ENCODE assay signal across 19 mouse cellular contexts in genomic region chr11:53507098-53507805, GRCm38 (mm10). TPM values are rescaled to one million over a fixed set of nuclear protein-coding genes. Genes with fewer than 3 reads are reported as not detected.
DNase-seq lines count a peak whose midpoint lies in the region; ATAC-seq and TF ChIP-seq lines count a peak whose summit lies in the region.
"Had no signal": no experiment of that assay in that cellular context is flagged by ENCODE, and none has a peak within 500 bp of the region (broad histone marks: within the 10 kb centered on the region; RNA-seq: fewer than 3 reads in every experiment).

No protein-coding gene starts in this region.

- H3K36me3 ChIP-seq in heart, embryonic 10.5 days = no peaks in the 10 kb centered on the region
- H3K36me3 ChIP-seq: midbrain, embryonic 10.5 days; neural tube, embryonic 12.5 days had no signal

- no peak for TF ChIP-seq CTCF in layer of hippocampus, adult 2 months (conservative IDR thresholded peaks at IDR 0.05)

- H3K27me3 ChIP-seq in heart, embryonic 10.5 days (ENCODE audit: insufficient read depth, poor library complexity, severe bottlenecking) = no peaks in the 10 kb centered on the region
- H3K27me3 ChIP-seq: forebrain, embryonic 13.5 days; neural tube, embryonic 12.5 days had no signal

- WGBS in heart, embryonic 10.5 days = 89% methylated on average over 9 of the region's 9 CpGs

- no peak overlapping the region for H3K4me3 ChIP-seq in layer of hippocampus, adult 2 months
- no peak overlapping the region for H3K4me3 ChIP-seq in heart, embryonic 10.5 days
- H3K4me3 ChIP-seq: forebrain, embryonic 13.5 days; midbrain, embryonic 10.5 days; neural tube, embryonic 12.5 days had no signal

- no peaks in the 10 kb centered on the region for H3K9me3 ChIP-seq in heart, embryonic 10.5 days
- H3K9me3 ChIP-seq: forebrain, embryonic 13.5 days; midbrain, embryonic 10.5 days; neural tube, embryonic 12.5 days had no signal

- no peak for ATAC-seq in CD4-positive, CD25-positive, alpha-beta regulatory T cell, adult 4 months
- ATAC-seq: forebrain, embryonic 13.5 days; hindbrain, postnatal 0 days had no signal

- peak; percentile 68 to 77 for DNase-seq in cerebellum, postnatal 10 days
- DNase-seq in cerebellum, adult 8-10 months = no peak
- no peak for DNase-seq in layer of hippocampus, adult 2 months (ENCODE audit: low spot score in 2 of 2)
- no peak for DNase-seq in layer of hippocampus, adult 9-11 months
- DNase-seq in heart, embryonic 10.5 days (ENCODE audit: low spot score) = peak; percentile 68
- no peak for DNase-seq in left cerebral cortex, adult 9 months (ENCODE audit: low spot score in 2 of 2)
- DNase-seq: liver; lung, adult 2 months had no signal

- peak overlapping the region; percentile 53; the same call in 1 of the 2 replicates for H3K27ac ChIP-seq in layer of hippocampus, adult 2 months
- H3K27ac ChIP-seq in heart, embryonic 10.5 days = no peak overlapping the region
- H3K27ac ChIP-seq: forebrain, embryonic 13.5 days; hindbrain, postnatal 0 days; midbrain, embryonic 10.5 days; neural tube, embryonic 12.5 days; stomach, postnatal 0 days had no signal

- H3K4me1 ChIP-seq in heart, embryonic 10.5 days = 0 out of 2 replicates have a peak, but pooled peaks cover 4% of the 10 kb centered on the region
- H3K4me1 ChIP-seq: neural tube, embryonic 12.5 days had no signal

RNA-seq across cellular contexts. Expression of gene Sept8, which starts 11.8 kb away (rescaled TPM):
- total RNA-seq in layer of hippocampus, adult 2 months (2021) = 100 to 1,000 TPM; 240 to 254 TPM
- polyA plus RNA-seq in heart, embryonic 10.5 days (2016; fragmentation: Nextera tagmentation; extraction: Ambion mirVana) = 20.1 and 22.9 TPM in 2 replicates
- 1 to 10 TPM in 1 of 2 experiments, under 1 TPM in 1; 0.95 to 1.0 TPM for polyA plus RNA-seq in CD4-positive, CD25-positive, alpha-beta regulatory T cell, adult 4 months (2017; shearing (Covaris generic))

RNA-seq across cellular contexts. Expression of gene Sowaha, which starts 27.2 kb away (rescaled TPM):
- total RNA-seq in layer of hippocampus, adult 2 months (2021) = 100 to 1,000 TPM; 137 to 142 TPM
- 0.32 and 0.38 TPM in 2 replicates for polyA plus RNA-seq in heart, embryonic 10.5 days (2016; fragmentation: Nextera tagmentation; extraction: Ambion mirVana)
- polyA plus RNA-seq in CD4-positive, CD25-positive, alpha-beta regulatory T cell, adult 4 months (2017; shearing (Covaris generic)) = not detected

RNA-seq across cellular contexts. Expression of gene Gm9945, which starts 27.3 kb away (rescaled TPM):
- total RNA-seq in layer of hippocampus, adult 2 months (2021) = 1 to 10 TPM; 2.5 to 3.4 TPM
- not detected in 2 replicates for polyA plus RNA-seq in heart, embryonic 10.5 days (2016; fragmentation: Nextera tagmentation; extraction: Ambion mirVana)
- polyA plus RNA-seq in CD4-positive, CD25-positive, alpha-beta regulatory T cell, adult 4 months (2017; shearing (Covaris generic)) = not detected
- total RNA-seq: adrenal gland, postnatal 4 days; gastrocnemius, postnatal 25 days; heart, postnatal 10 days; hindbrain, postnatal 0 days had no signal
- polyA plus RNA-seq: forebrain, embryonic 13.5 days; lung, adult 2 months; midbrain, embryonic 10.5 days; neural tube, embryonic 12.5 days; stomach, postnatal 0 days had no signal

RNA-seq across cellular contexts. Expression of gene Gm9837, which starts 37.0 kb away (rescaled TPM):
- under 1 TPM in 1 of 2 experiments, not detected in 1; 0.52 TPM for total RNA-seq in layer of hippocampus, adult 2 months (2021)
- polyA plus RNA-seq in heart, embryonic 10.5 days (2016; fragmentation: Nextera tagmentation; extraction: Ambion mirVana) = not detected in 2 replicates
- not detected for polyA plus RNA-seq in CD4-positive, CD25-positive, alpha-beta regulatory T cell, adult 4 months (2017; shearing (Covaris generic))
- total RNA-seq: adrenal gland, postnatal 4 days; gastrocnemius, postnatal 25 days; heart, postnatal 10 days; hindbrain, postnatal 0 days; layer of hippocampus, postnatal 25 days; left cerebral cortex, postnatal 36 days had no signal
- polyA plus RNA-seq: forebrain, embryonic 13.5 days; hindbrain, postnatal 0 days; lung, adult 2 months; midbrain, embryonic 10.5 days; neural tube, embryonic 12.5 days; stomach, postnatal 0 days had no signal

RNA-seq across cellular contexts. Expression of gene Shroom1, which starts 50.2 kb away (rescaled TPM):
- total RNA-seq in layer of hippocampus, adult 2 months (2021) = 1 to 10 TPM; 4.8 to 5.1 TPM
- polyA plus RNA-seq in heart, embryonic 10.5 days (2016; fragmentation: Nextera tagmentation; extraction: Ambion mirVana) = 2.3 and 2.5 TPM in 2 replicates
- polyA plus RNA-seq in CD4-positive, CD25-positive, alpha-beta regulatory T cell, adult 4 months (2017; shearing (Covaris generic)) = not detected

Comparison
In these comparisons a context has a peak if more than half of its experiments do, and no peak if none do; other contexts are left out.
1. DNase-seq: peak in cerebellum, postnatal 10 days (2 of 2) and heart, embryonic 10.5 days (single experiment); none in cerebellum, adult 8-10 months (single experiment), layer of hippocampus, adult 2 months (0 of 2), layer of hippocampus, adult 9-11 months (single experiment) and left cerebral cortex, adult 9 months (0 of 2).
2. RNA of gene Sept8, which starts 11.8 kb away (polyA plus RNA-seq): 20.1 to 22.9 TPM in heart, embryonic 10.5 days; 0.95 to 1.0 TPM in CD4-positive, CD25-positive, alpha-beta regulatory T cell, adult 4 months; every median in the first group is over 10 times any median in the second.